Mouse (Mus musculus) kidney, postnatal 14 days (tissue): ENCODE results near the gene Akr1c19.

ENCODE experiments used
- DNase-seq: peaks from one replicate; pipeline ENCODE4 v3.0.0; 2022; ENCODE audit warnings: mixed read lengths

Akr1c19 gene

GRCm38 (mm10) chr13:4277526-4277925 is 49.0 kb downstream of the Akr1c19 start:
- no peak for DNase-seq

GRCm38 (mm10) chr13:4279284-4279683 is 50.8 kb downstream of the Akr1c19 start, which contains the start of gene Akr1c12:
Akr1c12 (minus strand) TSS chr13:4279433.
- peak; percentile 50 for DNase-seq

- peak; percentile 61 for DNase-seq
Observed at GRCm38 (mm10) chr13:4281471-4282412, 53.2 kb downstream of the Akr1c19 start.

GRCm38 (mm10) chr13:4296991-4297390 is 68.5 kb downstream of the Akr1c19 start:
- DNase-seq = no peak
